Mouse (Mus musculus): ENCODE results near the gene Bicdl2. TPM values are rescaled to one million over a fixed set of nuclear protein-coding genes. Genes with fewer than 3 reads are reported as not detected.

The Bicdl2 gene
- total and polyA plus RNA-seq, 3 experiments = 0.08 to 0.17 TPM; not detected in 1

GRCm38 (mm10) chr17:23682092-23682491 is 21.8 kb downstream of the Bicdl2 start:
- TF ChIP-seq HCFC1 (IDR thresholded peaks at IDR 0.05; ENCODE audit: low read depth, low read length) = no peak
- TF ChIP-seq USF2 (IDR thresholded peaks at IDR 0.05; ENCODE audit: borderline replicate concordance in 1 of 2, insufficient read depth in 1 of 2, low read depth in 1 of 2, low read length in 2 of 2) = no peak
- no peak for TF ChIP-seq TBP (IDR thresholded peaks at IDR 0.05; ENCODE audit: low read depth, low read length)
- Histone ChIP-seq H3K4me3 (ENCODE audit: control insufficient read depth in 1 of 2, insufficient read depth in 1 of 2, low read depth in 2 of 2, low read length in 2 of 2) (no peak overlapping the region), H3K27ac (ENCODE audit: control insufficient read depth, low read depth, low read length) (no peak overlapping the region), H3K9ac (ENCODE audit: control insufficient read depth, low read depth, low read length, poor library complexity, severe bottlenecking) (no peak overlapping the region), H3K27me3 (ENCODE audit: control insufficient read depth in 1 of 2, insufficient read depth in 2 of 2, low read length in 2 of 2) (no peaks in the 10 kb centered on the region), H3K9me3 (replicated peaks; ENCODE audit: insufficient read depth, low read length) (no peaks in the 10 kb centered on the region), H3K79me2 (ENCODE audit: control insufficient read depth, insufficient read depth, low read length, poor library complexity) (peaks cover under 1% of the 10 kb centered on the region), H3K36me3 (ENCODE audit: control insufficient read depth in 1 of 2, insufficient read depth in 2 of 2, low read length in 2 of 2) (peaks cover 0 to 14% of the 10 kb centered on the region in 2 experiments; a peak in 2 of 4 replicates), H3K4me1 (ENCODE audit: control insufficient read depth in 1 of 2, insufficient read depth in 2 of 2, low read length in 2 of 2) (peaks cover 0 to 19% of the 10 kb centered on the region in 2 experiments; a peak in 3 of 4 replicates)
- DNase-seq (ENCODE audit: low read depth, low spot score) = no peak

DNA sequence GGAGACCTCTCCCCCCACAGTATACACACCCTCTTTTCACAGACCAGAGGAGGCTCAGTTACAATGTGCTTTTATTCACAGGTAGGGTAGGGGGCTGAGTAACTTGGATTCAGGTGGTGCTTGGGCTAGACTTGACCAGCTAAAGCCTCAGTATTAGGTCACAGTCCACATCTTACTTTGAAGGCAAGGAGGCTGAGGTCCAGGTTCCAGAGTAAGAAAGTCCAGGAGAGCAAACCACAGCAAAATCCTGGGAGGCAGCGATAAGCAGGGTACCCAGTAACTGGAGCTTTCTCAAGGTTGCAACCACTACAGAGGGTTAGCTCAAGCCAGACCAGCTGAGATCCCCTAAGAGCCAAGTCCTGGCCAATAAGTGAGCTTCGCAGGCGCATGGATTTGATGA is 22.2 kb downstream of the Bicdl2 start:
- no peak overlapping the region for H3K27ac ChIP-seq (ENCODE audit: control insufficient read depth, low read depth, low read length)
- H3K9ac ChIP-seq (ENCODE audit: control insufficient read depth, low read depth, low read length, poor library complexity, severe bottlenecking) = no peak overlapping the region
- H3K79me2 ChIP-seq (ENCODE audit: control insufficient read depth, insufficient read depth, low read length, poor library complexity) = no peaks in the 10 kb centered on the region
- peaks cover 0 to 14% of the 10 kb centered on the region in 2 experiments; a peak in 2 of 4 replicates for H3K36me3 ChIP-seq (ENCODE audit: control insufficient read depth in 1 of 2, insufficient read depth in 2 of 2, low read length in 2 of 2)
- no peak for DNase-seq (ENCODE audit: low read depth, low spot score)
- H3K9me3 ChIP-seq (replicated peaks; ENCODE audit: insufficient read depth, low read length) = no peaks in the 10 kb centered on the region
- TF ChIP-seq MYC (IDR thresholded peaks at IDR 0.05; ENCODE audit: low read depth, low read length) (no peak), JUND (IDR thresholded peaks at IDR 0.05; ENCODE audit: low read depth, low read length) (no peak)
- no peak overlapping the region for H3K4me3 ChIP-seq (ENCODE audit: control insufficient read depth in 1 of 2, insufficient read depth in 1 of 2, low read depth in 2 of 2, low read length in 2 of 2)
- peaks cover 0 to 19% of the 10 kb centered on the region in 2 experiments; a peak in 3 of 4 replicates for H3K4me1 ChIP-seq (ENCODE audit: control insufficient read depth in 1 of 2, insufficient read depth in 2 of 2, low read length in 2 of 2)
- H3K27me3 ChIP-seq (ENCODE audit: control insufficient read depth in 1 of 2, insufficient read depth in 2 of 2, low read length in 2 of 2) = no peaks in the 10 kb centered on the region

DNA sequence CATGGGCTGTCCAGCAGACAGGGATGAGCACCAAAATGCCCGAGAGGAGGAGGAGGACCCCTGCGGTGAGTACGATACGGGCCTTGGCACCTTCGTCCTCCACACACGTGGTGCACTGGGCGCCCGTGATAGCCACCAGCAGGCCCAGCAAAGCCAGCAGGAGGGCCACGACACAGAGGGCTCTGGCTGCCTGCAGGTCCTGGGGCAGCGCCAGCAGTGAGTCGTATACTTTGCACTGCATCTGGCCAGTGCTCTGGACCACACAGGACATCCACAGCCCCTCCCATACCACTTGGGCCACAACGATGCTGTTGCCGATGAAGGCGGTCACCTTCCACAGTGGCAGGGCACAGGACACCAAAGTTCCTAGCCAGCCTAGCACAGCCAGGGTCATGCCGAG is 22.9 kb downstream of the Bicdl2 start:
- Histone ChIP-seq H3K27ac (ENCODE audit: control insufficient read depth, low read depth, low read length) (no peak overlapping the region), H3K4me3 (ENCODE audit: control insufficient read depth in 1 of 2, insufficient read depth in 1 of 2, low read depth in 2 of 2, low read length in 2 of 2) (no peak overlapping the region), H3K36me3 (ENCODE audit: control insufficient read depth in 1 of 2, insufficient read depth in 2 of 2, low read length in 2 of 2) (peaks cover 0 to 10% of the 10 kb centered on the region in 2 experiments; a peak in 2 of 4 replicates), H3K9ac (ENCODE audit: control insufficient read depth, low read depth, low read length, poor library complexity, severe bottlenecking) (no peak overlapping the region), H3K79me2 (ENCODE audit: control insufficient read depth, insufficient read depth, low read length, poor library complexity) (no peaks in the 10 kb centered on the region), H3K27me3 (ENCODE audit: control insufficient read depth in 1 of 2, insufficient read depth in 2 of 2, low read length in 2 of 2) (no peaks in the 10 kb centered on the region), H3K9me3 (replicated peaks; ENCODE audit: insufficient read depth, low read length) (no peaks in the 10 kb centered on the region), H3K4me1 (ENCODE audit: control insufficient read depth in 1 of 2, insufficient read depth in 2 of 2, low read length in 2 of 2) (peaks cover 0 to 19% of the 10 kb centered on the region in 2 experiments; a peak in 3 of 4 replicates)
- TF ChIP-seq MAFK (IDR thresholded peaks at IDR 0.05; ENCODE audit: borderline replicate concordance, low read depth, low read length) (no peak), TCF12 (IDR thresholded peaks at IDR 0.05; ENCODE audit: low read depth, low read length) (no peak), USF2 (IDR thresholded peaks at IDR 0.05; ENCODE audit: borderline replicate concordance in 1 of 2, insufficient read depth in 1 of 2, low read depth in 1 of 2, low read length in 2 of 2) (no peak), TAL1 (IDR thresholded peaks at IDR 0.05; ENCODE audit: low read length) (no peak)
- DNase-seq (ENCODE audit: low read depth, low spot score) = no peak
